Mouse (Mus musculus): ENCODE results near the gene Glis3.

DNA sequence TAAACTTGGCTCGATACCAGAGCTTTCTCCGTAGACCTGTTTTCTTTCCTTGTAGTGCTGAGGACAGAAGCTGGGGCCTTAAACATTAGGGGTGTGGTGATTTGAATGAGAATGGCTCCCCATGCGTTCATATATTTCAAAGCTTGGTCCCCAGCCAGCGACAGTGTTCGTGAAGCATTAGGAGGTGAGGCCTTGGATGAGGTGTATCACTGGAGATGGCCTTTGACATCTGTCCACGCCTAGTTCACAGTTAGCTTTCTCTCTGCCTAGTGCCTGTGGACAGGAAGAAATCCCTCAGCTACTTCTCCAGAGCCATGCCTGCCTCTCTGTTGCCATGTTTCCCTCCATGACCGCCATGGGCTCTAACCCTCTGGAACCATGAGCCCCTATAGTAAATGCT is 44.8 kb upstream of the Glis3 start:
- TF ChIP-seq CTCF (IDR thresholded peaks at IDR 0.05; ENCODE audit: low read depth, low read length) (no peak), GATA1 (IDR thresholded peaks at IDR 0.05; ENCODE audit: borderline replicate concordance, low read length) (no peak)
